Mouse (Mus musculus) spleen, adult 2 months (tissue): ENCODE data around the gene Cnot2. TPM values are rescaled to one million over a fixed set of nuclear protein-coding genes. Genes with fewer than 3 reads are reported as not detected.
"Not testable (repeated sequence)": the region's sequence is repeated elsewhere in the genome, so short reads cannot be mapped to it uniquely, and the experiment has no call there.

Experiments used
- DNase-seq, 2 experiments: peaks; one replicate each; pipeline versions ENCODE4 v3.0.0 to v3.0.0-alpha.2; 2012 to 2021; ENCODE audit warnings: low spot score in 2 of 2, low read depth in 1 of 2
- H3K27ac ChIP-seq: fragments of 200-500 bp; 2 replicates; pipeline ENCODE4 v1.5.1; 2012; ENCODE audit warnings: low read length, inconsistent platforms; ENCODE audit not compliant: insufficient read depth
- H3K27me3 ChIP-seq: fragments of 200-500 bp; 2 replicates; pipeline ENCODE4 v1.6.1; 2012; ENCODE audit warnings: mild to moderate bottlenecking, moderate library complexity, low read length, inconsistent platforms; ENCODE audit not compliant: control insufficient read depth, insufficient read depth
- H3K36me3 ChIP-seq: fragments of 200-500 bp; 2 replicates; pipeline ENCODE4 v1.6.1; 2012; ENCODE audit warnings: mild to moderate bottlenecking, low read length, inconsistent platforms; ENCODE audit not compliant: control insufficient read depth, insufficient read depth
- H3K4me1 ChIP-seq: fragments of 200-500 bp; 2 replicates; pipeline ENCODE4 v1.6.1; 2011; ENCODE audit warnings: inconsistent platforms; ENCODE audit not compliant: control insufficient read depth, insufficient read depth, insufficient read length
- H3K4me3 ChIP-seq: fragments of 200-500 bp; 2 replicates; pipeline ENCODE4 v1.5.1; 2011; ENCODE audit warnings: mild to moderate bottlenecking, inconsistent platforms; ENCODE audit not compliant: insufficient read depth, insufficient read length; ENCODE audit errors: extremely low read depth
- CTCF ChIP-seq: fragments of 200-500 bp; IDR thresholded peaks from 2 replicates; pipeline ENCODE4 v1.5.1; 2011; ENCODE audit warnings: mild to moderate bottlenecking, inconsistent platforms; ENCODE audit not compliant: insufficient read depth, insufficient read length, insufficient replicate concordance; ENCODE audit errors: extremely low read depth
- POLR2A ChIP-seq: fragments of 200-500 bp; IDR thresholded peaks from 2 replicates; pipeline ENCODE4 v1.6.1; 2011; ENCODE audit warnings: low read depth, low read length, inconsistent platforms
- WGBS: fragments of 180-500 bp; shearing (Covaris S2); methylation state at CpG from one replicate; pipeline ENCODE4 v1.1.7; 2018; 5-methylcytosine and 5-hydroxymethylcytosine counted together
- polyA plus RNA-seq: library from polyadenylated mRNA; depleted of rRNA; stranded (reverse); fragments of >200 nt; gene quantifications from 2 replicates; pipeline ENCODE4 v1.2.3, GENCODE M21; 2012

The Cnot2 gene
- polyA plus RNA-seq, 1 experiment: 25.6 TPM

GRCm38 (mm10) chr10:116570526-116570925, 10.8 kb downstream of the Cnot2 start:
- H3K36me3 ChIP-seq: no peaks in the 10 kb centered on the region
- WGBS: 72% methylated on average over 7 of the region's 7 CpGs
- peaks cover 4% of the 10 kb centered on the region for H3K4me1 ChIP-seq
- no peak overlapping the region for H3K27ac ChIP-seq
- DNase-seq: no peak
- H3K4me3 ChIP-seq: no peak overlapping the region
- H3K27me3 ChIP-seq: no peaks in the 10 kb centered on the region
- no peak for TF ChIP-seq CTCF
- TF ChIP-seq POLR2A: no peak

- 7% methylated on average over 1 of the region's 1 CpGs for WGBS
- DNase-seq: peak in 1 of 2 experiments; percentile 45
- Histone ChIP-seq H3K27ac (peak overlapping the region; percentile 69; the same call in 1 of the 2 replicates), H3K27me3 (no peaks in the 10 kb centered on the region), H3K4me3 (no peak overlapping the region), H3K36me3 (no peaks in the 10 kb centered on the region), H3K4me1 (peaks cover 9% of the 10 kb centered on the region)
- no peak for TF ChIP-seq CTCF
These were observed 12.8 kb downstream of the Cnot2 start for GRCm38 (mm10) chr10:116568539-116568938.

- H3K27ac ChIP-seq: peak overlapping the region; percentile 63; the same call in 1 of the 2 replicates
- no peaks in the 10 kb centered on the region for H3K27me3 ChIP-seq
- no peak for TF ChIP-seq CTCF
- no peak for TF ChIP-seq POLR2A
- 45% methylated on average over 7 of the region's 7 CpGs for WGBS
- peaks cover 12% of the 10 kb centered on the region for H3K4me1 ChIP-seq
- no peaks in the 10 kb centered on the region for H3K36me3 ChIP-seq
- no peak for DNase-seq
- no peak overlapping the region for H3K4me3 ChIP-seq
These were observed 13.6 kb downstream of the Cnot2 start for GRCm38 (mm10) chr10:116567491-116568405.

DNA sequence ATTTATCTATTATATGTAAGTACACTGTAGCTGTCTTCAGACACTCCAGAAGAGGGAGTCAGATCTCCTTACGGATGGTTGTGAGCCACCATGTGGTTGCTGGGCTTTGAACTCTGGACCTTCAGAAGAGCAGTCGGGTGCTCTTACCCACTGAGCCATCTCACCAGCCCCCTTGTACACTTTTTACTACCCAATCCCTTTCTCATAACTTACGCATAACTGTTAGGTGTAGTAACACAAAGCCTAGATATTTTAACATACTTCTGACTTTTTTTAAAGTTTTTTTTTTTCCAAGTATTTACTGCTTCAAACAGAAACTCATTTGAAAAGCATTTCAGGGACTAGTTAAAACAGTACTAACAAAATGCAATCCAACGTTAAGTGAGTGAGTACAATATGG, 14.8 kb downstream of the Cnot2 start:
- 78% methylated on average over 4 of the region's 4 CpGs for WGBS
- not testable (repeated sequence) for H3K4me3 ChIP-seq, H3K36me3 ChIP-seq, H3K27ac ChIP-seq, DNase-seq, H3K27me3 ChIP-seq
- peaks cover 18% of the 10 kb centered on the region for H3K4me1 ChIP-seq

DNA sequence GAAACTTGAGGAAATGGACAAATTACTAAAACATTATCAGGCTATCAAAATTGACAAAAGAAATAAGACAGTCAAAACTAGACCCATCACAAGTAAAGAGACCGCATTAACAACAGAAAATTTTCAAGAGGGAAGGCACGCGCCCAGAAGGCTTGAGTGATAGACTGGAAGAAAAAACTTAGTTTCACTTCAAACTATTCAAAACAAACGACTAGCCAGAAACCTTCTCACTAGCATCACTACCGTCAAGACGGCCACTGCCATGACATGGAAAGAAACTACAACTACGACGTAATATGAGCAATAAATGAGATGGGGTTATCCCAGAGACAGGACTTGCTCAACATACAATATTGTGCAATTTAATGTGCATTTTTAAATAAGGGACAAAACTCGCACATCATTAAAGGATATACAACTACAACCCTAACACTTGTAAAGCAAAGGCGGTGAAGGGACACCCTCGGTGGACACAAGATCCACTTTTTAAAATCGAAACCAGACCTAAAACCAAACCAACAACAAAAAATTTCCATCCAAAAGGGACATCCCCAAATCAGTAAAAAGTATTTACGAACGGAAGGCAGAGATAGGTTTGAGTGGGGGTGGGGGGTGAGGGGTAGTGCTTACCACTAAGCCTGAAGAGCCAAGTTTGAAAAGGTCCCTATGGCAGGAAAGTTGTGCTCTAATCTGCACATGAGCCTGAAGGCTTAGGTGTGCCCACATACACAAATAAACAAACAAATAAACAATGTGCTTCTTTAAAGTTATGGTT, 16.3 kb downstream of the Cnot2 start:
- Histone ChIP-seq H3K4me3 (no peak overlapping the region), H3K27me3 (no peaks in the 10 kb centered on the region), H3K36me3 (no peaks in the 10 kb centered on the region), H3K4me1 (peaks cover 20% of the 10 kb centered on the region), H3K27ac (peak overlapping the region; percentile 58)
- DNase-seq: peak in 1 of 2 experiments; percentile 60
- TF ChIP-seq POLR2A: no peak
- TF ChIP-seq CTCF: no peak
- WGBS: 34% methylated on average over 14 of the region's 14 CpGs

DNA sequence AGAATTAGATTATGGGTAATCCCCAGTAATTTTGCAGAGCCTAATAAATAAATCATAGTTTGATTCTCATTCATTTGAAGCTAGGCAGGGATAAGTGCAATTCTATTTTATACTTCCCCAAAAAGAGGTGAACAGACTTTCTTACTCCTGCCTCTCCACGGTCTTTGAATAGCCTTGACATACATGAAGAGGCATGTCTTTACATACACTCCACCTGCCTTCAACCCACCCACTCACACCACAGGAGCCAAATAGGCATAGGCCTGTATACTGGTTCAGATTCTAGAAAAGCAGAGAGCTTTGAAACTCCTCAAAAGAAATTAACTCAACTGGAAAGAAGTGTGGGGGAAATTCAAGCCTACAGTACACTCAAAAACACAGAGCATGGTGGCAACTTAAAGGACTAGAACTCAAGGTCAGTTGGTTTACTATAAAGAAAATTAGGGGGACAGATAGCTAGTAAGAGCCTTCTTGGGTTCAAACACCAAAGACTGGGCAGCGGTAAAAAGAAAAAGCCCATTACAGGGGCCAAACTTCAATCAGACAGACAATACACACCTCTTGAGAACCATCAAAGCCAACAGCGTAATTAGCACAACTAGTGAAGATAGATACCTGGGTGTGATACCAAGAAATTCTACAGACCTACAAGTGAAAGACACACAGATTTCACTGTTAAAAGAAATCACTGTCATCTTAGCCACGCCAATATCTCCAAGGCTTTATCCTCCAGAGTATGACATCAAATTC, 18.4 kb downstream of the Cnot2 start:
- no peak for DNase-seq
- Histone ChIP-seq H3K4me3 (no peak overlapping the region), H3K4me1 (peaks cover 22% of the 10 kb centered on the region), H3K36me3 (no peaks in the 10 kb centered on the region), H3K27ac (peak overlapping the region; percentile 73; the same call in 1 of the 2 replicates), H3K27me3 (no peaks in the 10 kb centered on the region)
- TF ChIP-seq CTCF (no peak), POLR2A (no peak)
- WGBS: 66% methylated on average over 4 of the region's 4 CpGs
